Mouse (Mus musculus) mature B cell (primary cell): Measurements from ENCODE around the gene Olfr518.

Experiments
- in situ Hi-C: fragments of 300-500 bp; cut with MboI; formaldehyde crosslinking; loops from 2 replicates; pipeline ENCODE4 v1.14.3; 2019

Gene Olfr518

DNA sequence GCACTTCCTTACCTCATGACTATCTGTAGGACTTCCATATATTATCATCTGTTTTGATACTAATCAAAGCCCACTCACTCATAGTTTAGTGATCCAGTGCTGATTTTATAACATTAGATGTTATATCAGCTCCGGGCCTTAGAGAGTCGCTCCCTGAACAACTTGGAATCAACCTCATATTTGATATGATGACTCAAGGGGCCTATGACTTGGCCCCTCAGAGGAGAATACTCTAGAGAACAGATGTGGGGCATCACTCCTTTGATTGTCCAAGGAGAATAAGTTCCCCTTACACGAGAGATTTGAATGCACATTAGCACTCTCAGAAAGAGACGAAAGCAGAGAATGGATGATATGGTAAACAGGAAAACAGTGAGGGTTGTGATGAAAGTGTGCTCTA, at the start of gene Olfr518:
Olfr518 (minus strand) TSS at position 101 of the 400 bp plus-strand sequence.
- in situ Hi-C loops: no loop called here

DNA sequence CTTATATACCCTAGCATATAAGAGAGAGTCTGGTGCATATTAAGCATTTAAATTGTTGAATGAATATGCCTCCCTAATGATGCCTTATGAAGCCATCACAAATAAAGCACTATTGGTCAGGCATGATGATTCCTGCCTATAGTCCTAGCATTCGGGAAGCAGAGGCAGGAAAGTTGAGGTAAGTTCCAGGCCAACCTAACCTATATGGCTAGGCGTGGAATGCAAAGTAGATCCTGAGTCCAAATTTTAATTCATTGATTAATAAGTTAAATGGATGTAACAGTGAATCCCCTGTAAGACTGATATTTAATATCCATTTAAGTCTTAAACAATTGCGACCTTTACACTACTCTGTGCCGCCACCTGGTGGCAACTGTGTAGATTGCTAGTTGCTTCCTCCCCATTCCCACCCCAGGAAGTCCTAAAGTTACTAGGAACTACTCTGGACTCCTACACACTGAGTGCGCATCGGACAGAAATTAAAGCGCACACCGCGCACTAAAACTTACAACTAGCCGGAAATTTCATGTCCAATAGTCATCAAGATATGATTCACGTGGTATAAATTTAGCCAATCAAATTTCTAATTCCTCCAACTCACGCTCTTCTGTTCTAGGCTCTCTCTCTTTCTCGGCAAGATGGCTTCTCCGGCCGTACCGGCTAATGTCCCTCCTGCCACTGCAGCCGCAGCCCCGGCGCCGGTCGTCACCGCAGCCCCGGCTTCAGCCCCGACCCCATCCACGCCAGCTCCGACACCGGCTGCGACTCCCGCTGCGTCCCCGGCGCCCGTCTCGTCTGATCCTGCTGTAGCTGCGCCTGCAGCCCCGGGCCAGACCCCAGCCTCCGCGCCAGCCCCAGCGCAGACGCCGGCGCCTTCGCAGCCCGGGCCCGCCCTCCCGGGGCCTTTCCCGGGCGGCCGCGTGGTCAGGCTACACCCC, 49.3 kb upstream of the Olfr518 start, which contains the start of gene Eif3f:
Eif3f (plus strand) TSS at position 624 of the 938 bp plus-strand sequence.
- in situ Hi-C loops: loop anchor here (10.0 kb wide), 1 partner anchor 119 kb away; no protein-coding TSS in a partner anchor

DNA sequence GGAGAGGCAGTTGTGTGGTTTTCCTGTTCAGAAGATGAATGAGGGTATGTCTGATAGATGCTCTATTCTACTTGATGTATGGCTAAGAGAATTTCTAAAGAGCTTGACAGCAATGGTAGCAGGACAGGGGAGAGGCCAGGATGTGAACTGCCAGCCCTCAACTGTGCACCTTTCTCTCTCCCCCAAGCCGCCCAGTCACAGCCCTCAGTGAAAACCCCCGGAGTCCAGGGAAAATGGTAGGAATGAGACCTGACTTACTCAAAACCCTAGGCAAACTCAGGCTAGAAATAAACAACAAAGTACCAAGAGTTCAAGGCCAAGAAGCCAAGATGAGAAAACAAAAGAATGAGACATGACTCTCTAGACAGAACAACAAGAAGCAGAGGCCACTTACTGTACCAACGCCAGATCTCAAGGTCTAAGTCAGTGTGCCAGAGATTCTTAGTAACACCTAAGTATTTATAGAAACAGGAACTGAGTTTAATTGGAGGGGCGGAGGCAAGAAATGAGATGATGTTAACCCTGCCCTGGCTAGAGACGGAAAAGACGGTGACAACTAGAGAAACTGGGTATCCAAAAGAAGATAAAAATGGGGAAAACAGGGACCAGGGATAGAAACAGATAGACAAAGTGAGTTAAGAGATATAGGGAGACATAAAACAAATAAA, 45.1 kb upstream of the Olfr518 start, which contains the start of gene Nlrp10:
Nlrp10 (minus strand) TSS at position 453 of the 668 bp plus-strand sequence.
- in situ Hi-C loops: loop anchor here (10.0 kb wide), 1 partner anchor 115 kb away; no protein-coding TSS in a partner anchor

DNA sequence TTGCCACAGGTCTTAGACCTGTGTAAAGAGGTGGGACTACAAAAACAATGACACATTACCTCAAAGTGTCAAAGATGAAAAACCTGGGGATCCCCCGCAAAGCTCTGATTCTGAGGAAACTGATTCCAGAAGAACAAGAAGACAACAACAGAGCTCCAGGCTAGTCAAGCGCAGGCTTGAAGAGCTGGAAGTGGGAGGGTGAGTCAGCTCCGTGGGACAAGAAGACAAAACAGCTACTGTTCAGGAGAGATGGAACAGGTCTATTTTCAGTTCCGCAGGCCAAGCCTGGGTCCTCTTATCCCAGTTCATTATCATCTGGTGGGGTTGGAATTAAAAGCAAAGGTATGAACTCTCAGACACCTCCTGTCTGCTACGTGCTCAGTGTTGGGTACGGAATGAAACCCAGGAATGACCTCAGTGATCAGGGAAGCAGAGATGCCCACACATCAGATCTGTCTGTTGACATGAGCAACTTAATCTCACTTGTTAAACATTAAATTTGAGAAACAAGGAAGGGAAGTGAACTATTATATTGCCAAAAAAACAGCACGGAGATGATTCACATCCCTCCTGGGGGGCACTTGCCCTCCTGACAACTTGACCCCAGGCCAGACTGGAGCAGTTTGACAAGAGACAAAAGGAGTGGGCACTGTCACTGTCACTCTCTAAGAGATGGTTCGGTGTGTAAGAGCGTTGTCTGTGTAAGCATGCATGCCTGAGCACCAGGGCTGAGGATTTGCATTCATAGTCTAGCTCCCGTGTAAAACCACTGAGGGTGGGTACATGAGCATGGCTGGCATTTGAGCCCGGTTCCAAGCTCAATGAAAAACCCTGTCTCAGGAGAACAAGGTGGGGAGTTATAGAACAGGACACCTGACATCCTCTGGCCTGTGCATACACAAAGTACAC, 43.7 kb upstream of the Olfr518 start:
- in situ Hi-C loops: no loop called here

DNA sequence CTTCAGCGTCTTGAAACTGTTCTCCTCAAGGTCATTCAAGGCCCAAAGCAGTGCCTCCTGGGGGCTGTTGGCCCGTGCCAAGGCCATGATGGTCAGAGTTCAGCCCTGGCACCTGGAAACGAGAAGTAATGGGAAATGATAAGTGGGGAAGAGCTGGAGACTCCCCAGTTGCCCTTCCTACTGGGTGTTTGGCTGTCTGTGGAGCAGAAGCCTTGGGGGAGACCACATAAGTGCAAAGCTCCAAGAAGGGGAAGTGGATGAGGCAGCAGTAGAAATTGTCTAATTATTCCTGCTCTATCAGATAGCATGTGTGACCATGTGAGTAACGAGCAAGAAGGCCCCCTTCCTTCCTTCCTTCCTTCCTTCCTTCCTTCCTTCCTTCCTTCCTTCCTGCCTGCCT, 42.2 kb upstream of the Olfr518 start:
- in situ Hi-C loops: no loop called here

DNA sequence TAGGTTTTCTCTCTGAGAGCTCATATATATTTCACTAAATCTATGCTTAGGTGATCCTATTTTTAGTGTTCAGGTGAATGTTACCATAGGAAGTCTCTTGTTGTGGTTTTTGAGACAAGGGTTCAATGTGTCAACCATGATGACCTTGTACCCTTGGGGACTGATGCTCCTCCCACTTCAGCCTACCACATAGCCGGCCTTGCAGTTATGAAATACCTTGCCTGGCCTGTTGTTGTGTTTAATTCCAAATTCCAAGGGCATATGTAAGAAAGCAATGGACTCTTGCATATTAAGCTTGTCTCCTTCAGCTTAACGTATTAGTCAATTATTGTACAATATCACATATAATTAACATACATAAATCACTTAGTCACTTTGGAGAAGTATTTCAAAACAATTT, 19.2 kb upstream of the Olfr518 start:
- in situ Hi-C loops: no loop called here

DNA sequence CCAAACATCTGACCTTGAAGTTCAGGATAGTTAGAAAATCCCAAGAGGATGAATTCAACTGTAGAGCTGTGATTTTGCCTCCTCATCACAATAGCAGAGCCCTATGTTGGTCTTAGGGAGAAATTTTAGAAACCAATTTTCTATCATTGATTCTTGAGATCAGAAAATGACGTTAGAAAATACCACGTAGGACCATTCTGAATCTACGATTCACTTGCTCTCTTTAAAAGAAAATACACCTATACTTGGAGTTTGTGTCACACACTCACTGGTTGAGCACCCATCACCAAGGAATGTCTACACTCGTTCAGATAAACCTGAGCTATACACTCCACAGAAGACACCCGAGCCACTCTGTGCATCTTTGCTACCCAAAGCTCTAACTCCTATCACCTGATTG, 9.5 kb upstream of the Olfr518 start, which contains the start of gene Olfr519:
Olfr519 (minus strand) TSS at position 101 of the 400 bp plus-strand sequence.
- in situ Hi-C loops: no loop called here

DNA sequence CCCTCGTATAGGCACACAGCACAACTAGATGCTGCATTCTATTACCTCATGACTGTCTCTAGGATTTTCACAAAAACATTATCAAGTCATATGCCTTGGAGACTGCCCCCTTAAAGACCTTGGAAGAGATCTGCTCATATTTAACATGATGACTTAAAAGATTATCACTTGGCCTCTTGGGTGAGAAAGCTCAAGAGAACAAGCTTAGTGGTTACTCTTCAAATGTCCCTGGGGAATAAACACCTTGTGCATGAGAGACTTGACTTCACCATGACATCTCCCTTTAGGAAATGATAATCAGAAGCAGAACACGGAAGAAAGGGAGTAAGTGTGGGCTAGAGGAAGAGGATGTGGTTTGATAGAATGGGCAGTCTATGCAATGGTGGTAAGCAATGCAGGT, 12.5 kb downstream of the Olfr518 start, which contains the start of gene Olfr517:
Olfr517 (minus strand) TSS at position 101 of the 400 bp plus-strand sequence.
- in situ Hi-C loops: no loop called here

DNA sequence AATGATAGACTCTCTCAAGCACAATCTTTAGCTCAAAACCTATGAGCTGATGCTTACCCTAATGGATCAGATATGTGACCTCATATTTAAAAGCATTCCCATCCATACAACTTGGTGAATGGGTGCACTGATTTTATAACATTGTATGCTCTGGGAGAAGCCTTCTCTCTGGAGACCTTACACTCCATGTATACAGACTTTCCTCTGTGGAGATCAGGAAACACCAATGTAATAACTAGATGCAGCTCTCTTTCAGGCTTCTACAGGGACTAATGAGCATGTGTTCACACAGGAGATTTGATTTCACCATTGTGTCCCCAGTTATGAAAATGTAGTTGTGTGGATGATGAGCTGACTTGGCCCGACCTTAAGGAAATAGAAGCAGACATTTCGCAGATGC, 34.4 kb downstream of the Olfr518 start, which contains the start of gene Olfr516:
Olfr516 (minus strand) TSS at position 101 of the 400 bp plus-strand sequence.
- in situ Hi-C loops: no loop called here
